Mouse (Mus musculus) embryonic facial prominence, embryonic 11.5 days (tissue): ENCODE measurements at regions not wholly inside any gene's neighbourhood (a gene's known extent, or its start where the extent isn't known, plus 50 kb on each side); places are given as distances from the start of the nearest gene placed in this dataset.
A peak's percentile ranks its signal among the peaks of the same experiment; 100 is the strongest.

ENCODE experiments used
- ATAC-seq: fragments of 200-750 bp; cut with Nextera tagmentation; replicated peaks from 2 replicates; pipeline ENCODE4 v1.8.0; 2017; ENCODE audit warnings: low read depth; ENCODE audit not compliant: insufficient number of reproducible peaks, low FRiP score, low TSS enrichment
- DNase-seq: peaks from one replicate; pipeline ENCODE4 v3.0.0-alpha.2; 2015; ENCODE audit warnings: low spot score
- H3K27ac ChIP-seq: fragments of 300-500 bp; sonication (generic); replicated peaks from 2 replicates; pipeline ENCODE4 v1.5.1; 2014; ENCODE audit warnings: mild to moderate bottlenecking, low read depth, low read length, control low read depth
- H3K27me3 ChIP-seq: fragments of 300-500 bp; sonication (generic); 2 replicates; pipeline ENCODE4 v1.6.1; 2014; ENCODE audit warnings: mild to moderate bottlenecking, low read length, moderate library complexity, mixed read lengths; ENCODE audit not compliant: control insufficient read depth, insufficient read depth
- H3K36me3 ChIP-seq: fragments of 300-500 bp; sonication (generic); replicated peaks from 2 replicates; pipeline ENCODE4 v1.6.1; 2014; ENCODE audit warnings: low read depth, mild to moderate bottlenecking, low read length, moderate library complexity, mixed read lengths; ENCODE audit not compliant: control insufficient read depth, insufficient read depth
- H3K4me1 ChIP-seq: fragments of 300-500 bp; sonication (generic); 2 replicates; pipeline ENCODE4 v1.6.1; 2014; ENCODE audit warnings: low read length, mixed read lengths; ENCODE audit not compliant: control insufficient read depth, insufficient read depth
- H3K4me2 ChIP-seq: fragments of 300-500 bp; sonication (generic); 2 replicates; pipeline ENCODE4 v1.6.1; 2014; ENCODE audit warnings: low read depth, mild to moderate bottlenecking, control low read depth, low read length, moderate library complexity
- H3K4me3 ChIP-seq: fragments of 300-500 bp; sonication (generic); 2 replicates; pipeline ENCODE4 v1.5.1; 2014; ENCODE audit warnings: low read depth, low read length, control low read depth
- H3K9ac ChIP-seq: fragments of 300-500 bp; sonication (generic); replicated peaks from 2 replicates; pipeline ENCODE4 v1.6.1; 2014; ENCODE audit warnings: mild to moderate bottlenecking, control low read depth, low read length
- H3K9me3 ChIP-seq: fragments of 300-500 bp; sonication (generic); replicated peaks from 2 replicates; pipeline ENCODE4 v1.6.1; 2016; ENCODE audit warnings: mild to moderate bottlenecking, low read length, inconsistent platforms, mixed read lengths; ENCODE audit not compliant: control insufficient read depth
- WGBS: fragments of 180-500 bp; shearing (Covaris S2); extraction: QIAGEN DNeasy Blood & Tissue Kit; methylation state at CpG from one replicate; pipeline ENCODE4 v1.1.7; 2014; 5-methylcytosine and 5-hydroxymethylcytosine counted together

DNA sequence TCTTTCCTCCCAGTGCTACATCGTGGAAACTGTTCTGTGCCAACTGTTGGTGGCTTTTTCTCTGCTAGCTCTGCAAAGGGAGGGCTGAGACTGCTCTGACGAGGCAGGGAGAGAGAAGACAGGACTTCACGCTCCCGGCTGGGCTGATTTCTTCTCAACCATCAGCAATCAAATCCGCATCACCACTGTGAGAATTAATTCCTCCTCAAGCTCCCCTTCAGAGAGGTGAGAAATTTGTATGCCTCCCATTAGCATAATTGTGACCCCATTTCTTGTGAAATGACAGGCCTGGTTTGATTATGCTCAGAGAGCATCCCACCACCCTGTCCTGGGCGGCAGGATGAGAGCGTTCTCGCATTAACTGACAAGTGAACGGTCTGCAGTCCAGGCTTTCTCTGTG, 262.4 kb downstream of the Rps24 start:
- Histone ChIP-seq H3K36me3 (no peaks in the 10 kb centered on the region), H3K27me3 (no peaks in the 10 kb centered on the region), H3K9me3 (no peaks in the 10 kb centered on the region), H3K27ac (no peak overlapping the region), H3K4me3 (no peak overlapping the region), H3K4me2 (no peak overlapping the region), H3K4me1 (no peaks in the 10 kb centered on the region), H3K9ac (no peak overlapping the region)
- no peak for DNase-seq
- no peak for ATAC-seq
- WGBS = 81% methylated on average over 9 of the region's 9 CpGs

DNA sequence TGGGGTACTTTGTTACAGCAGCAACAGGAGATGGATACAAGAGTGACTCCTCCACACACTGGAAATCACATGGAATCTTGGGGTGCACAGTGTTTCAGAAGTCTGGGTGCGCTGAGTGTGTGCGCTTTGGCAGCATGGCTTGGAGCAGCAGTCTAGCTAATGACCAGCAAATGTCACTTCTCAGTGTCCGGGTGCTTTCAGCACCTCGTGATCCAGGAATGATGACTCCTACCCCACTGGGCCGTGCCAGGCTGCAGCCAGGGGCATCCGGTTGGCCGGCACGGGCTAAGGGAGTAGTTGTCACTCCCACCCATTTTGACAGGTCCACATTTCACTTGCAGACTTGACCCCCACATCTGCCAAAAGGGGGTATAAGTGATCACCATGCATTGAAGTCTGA, 264.3 kb downstream of the Rps24 start:
- Histone ChIP-seq H3K27me3 (no peaks in the 10 kb centered on the region), H3K27ac (no peak overlapping the region), H3K9ac (no peak overlapping the region), H3K9me3 (no peaks in the 10 kb centered on the region), H3K4me1 (no peaks in the 10 kb centered on the region), H3K36me3 (no peaks in the 10 kb centered on the region), H3K4me3 (no peak overlapping the region), H3K4me2 (no peak overlapping the region)
- 91% methylated on average over 8 of the region's 8 CpGs for WGBS
- DNase-seq (no peak), ATAC-seq (no peak)

DNA sequence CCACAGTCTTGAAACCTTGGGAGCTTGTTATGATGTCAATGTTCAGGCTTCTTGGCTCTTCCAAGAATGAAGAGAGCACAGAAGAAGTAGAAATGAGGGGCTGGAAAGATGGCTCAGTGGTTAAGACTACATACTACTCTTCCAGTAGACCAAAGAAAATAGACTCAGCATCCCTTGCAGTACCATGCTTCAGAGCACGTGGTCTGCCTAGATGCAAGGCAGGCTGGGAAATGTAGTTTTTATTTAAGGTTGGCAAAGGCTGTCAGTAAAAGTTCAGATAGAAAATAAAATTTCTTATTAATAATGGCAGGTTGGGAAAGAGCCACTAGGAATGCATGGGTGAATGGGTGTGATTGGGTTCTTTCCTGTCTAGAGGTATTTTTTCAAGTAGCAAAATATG, 267.8 kb downstream of the Rps24 start:
- DNase-seq (no peak), ATAC-seq (no peak)
- H3K27ac ChIP-seq = no peak overlapping the region
- no peak overlapping the region for H3K9ac ChIP-seq
- no peaks in the 10 kb centered on the region for H3K4me1 ChIP-seq
- no peak overlapping the region for H3K4me3 ChIP-seq
- 40% methylated on average over 1 of the region's 1 CpGs for WGBS
- no peaks in the 10 kb centered on the region for H3K36me3 ChIP-seq
- no peaks in the 10 kb centered on the region for H3K9me3 ChIP-seq
- H3K27me3 ChIP-seq = no peaks in the 10 kb centered on the region
- no peak overlapping the region for H3K4me2 ChIP-seq

DNA sequence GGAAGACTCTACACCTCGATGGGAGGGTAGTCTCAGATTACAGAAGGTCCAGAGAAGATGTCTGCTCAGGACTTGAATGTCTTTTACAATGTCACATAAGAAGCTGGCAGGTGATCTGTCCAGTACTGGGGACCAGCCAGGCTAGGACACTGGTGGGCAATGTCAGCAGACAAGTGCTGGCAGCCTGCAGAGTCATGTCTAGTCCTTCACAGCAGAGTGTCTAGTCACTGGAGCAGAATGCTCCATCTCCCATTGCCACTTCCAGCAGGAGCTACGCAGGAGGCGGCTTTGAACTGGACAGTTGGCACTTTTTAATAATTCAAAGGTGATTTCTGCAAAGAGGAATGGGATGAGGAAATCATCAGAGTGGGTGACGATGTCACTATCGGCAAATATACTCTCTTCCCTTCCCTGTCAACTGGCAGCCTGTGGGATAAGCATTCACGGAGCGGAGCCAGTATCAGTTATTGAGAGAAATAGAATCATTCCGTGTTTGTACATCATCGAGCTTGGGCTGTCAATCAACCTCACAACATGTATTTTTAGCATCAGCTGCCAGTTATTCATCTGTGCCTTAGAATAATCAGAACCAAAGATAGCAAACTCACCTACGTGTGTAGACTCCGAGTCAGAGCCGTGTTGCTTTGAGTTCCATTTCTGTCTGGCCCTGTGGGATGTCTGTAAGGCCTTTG, 268.6 kb downstream of the Rps24 start:
- no peak overlapping the region for H3K9ac ChIP-seq
- DNase-seq (no peak), ATAC-seq (no peak)
- no peaks in the 10 kb centered on the region for H3K36me3 ChIP-seq
- whole genome bisulfite sequencing = 89% methylated on average over 12 of the region's 12 CpGs
- no peak overlapping the region for H3K4me3 ChIP-seq
- H3K27ac ChIP-seq = no peak overlapping the region
- H3K4me2 ChIP-seq = no peak overlapping the region
- H3K27me3 ChIP-seq = no peaks in the 10 kb centered on the region
- no peaks in the 10 kb centered on the region for H3K9me3 ChIP-seq
- no peaks in the 10 kb centered on the region for H3K4me1 ChIP-seq

DNA sequence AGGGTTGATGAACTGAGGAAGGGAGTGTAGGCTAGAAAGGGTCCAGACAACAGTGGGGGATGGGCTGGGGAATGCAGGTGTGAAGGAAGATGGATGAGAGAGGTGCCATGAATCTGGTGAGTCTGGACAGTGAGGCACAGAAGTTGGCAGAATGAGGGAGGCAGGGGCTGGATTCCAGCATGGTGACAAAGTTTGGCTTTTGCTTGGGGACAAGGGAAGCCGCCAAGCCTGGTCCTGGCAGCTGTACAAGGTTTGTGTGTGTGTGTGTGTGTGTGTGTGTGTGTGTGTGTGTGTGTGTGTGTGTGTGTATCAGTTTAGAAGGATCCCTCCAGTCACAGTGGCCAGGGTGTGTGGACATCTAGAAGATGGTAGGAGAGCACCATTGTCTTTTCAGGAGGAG, 270.4 kb downstream of the Rps24 start:
- Histone ChIP-seq H3K4me3 (no peak overlapping the region), H3K4me2 (no peak overlapping the region), H3K27me3 (no peaks in the 10 kb centered on the region), H3K27ac (no peak overlapping the region), H3K9ac (no peak overlapping the region), H3K36me3 (no peaks in the 10 kb centered on the region), H3K9me3 (no peaks in the 10 kb centered on the region), H3K4me1 (no peaks in the 10 kb centered on the region)
- DNase-seq (no peak), ATAC-seq (no peak)
- 86% methylated on average over 1 of the region's 1 CpGs for WGBS

DNA sequence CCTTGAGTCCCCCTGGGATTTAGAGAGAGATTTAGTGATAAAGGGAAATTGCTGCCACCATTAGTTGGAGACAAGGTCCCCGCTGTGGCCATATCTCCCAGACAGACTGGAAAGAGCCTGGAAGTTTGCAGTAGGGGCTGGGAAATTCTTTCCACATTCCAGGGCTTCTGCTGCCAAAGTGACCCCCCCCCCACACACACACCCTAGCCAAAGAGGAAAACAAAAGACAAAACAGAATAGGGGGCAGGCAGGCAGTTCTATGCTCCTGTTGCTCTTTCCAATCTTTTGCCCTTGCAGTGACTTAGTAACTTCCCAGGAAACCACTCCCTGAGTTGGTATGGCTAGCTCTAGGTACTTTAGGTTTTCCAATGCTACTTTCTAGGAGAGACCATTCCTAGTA, 270.9 kb downstream of the Rps24 start:
- Histone ChIP-seq H3K36me3 (no peaks in the 10 kb centered on the region), H3K9ac (no peak overlapping the region), H3K27ac (no peak overlapping the region), H3K4me2 (no peak overlapping the region), H3K4me3 (no peak overlapping the region), H3K4me1 (no peaks in the 10 kb centered on the region), H3K27me3 (no peaks in the 10 kb centered on the region), H3K9me3 (no peaks in the 10 kb centered on the region)
- ATAC-seq (no peak), DNase-seq (no peak)
- WGBS = 67% methylated on average over 1 of the region's 1 CpGs

DNA sequence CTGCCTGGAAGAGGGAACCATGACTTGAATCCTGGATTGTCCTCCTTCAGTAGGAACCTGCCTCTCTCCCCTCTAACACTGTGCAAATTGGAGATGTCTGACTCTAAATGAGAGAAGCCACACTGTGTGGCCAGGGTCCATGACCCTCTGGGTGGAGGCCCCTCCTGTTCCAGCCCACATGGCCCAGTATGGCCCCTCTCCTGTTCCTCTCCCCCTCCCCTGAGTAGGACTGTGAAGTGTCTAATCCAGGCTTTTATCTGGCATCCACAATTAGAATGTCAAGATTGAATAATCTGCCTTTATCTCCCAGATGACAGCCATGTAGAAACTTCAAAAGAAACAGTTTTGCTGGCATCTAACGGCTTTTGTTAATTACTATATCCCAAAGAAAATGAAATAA, 274.0 kb downstream of the Rps24 start:
- 59% methylated on average over 1 of the region's 1 CpGs for WGBS
- ATAC-seq = no peak
- H3K4me1 ChIP-seq = no peaks in the 10 kb centered on the region

DNA sequence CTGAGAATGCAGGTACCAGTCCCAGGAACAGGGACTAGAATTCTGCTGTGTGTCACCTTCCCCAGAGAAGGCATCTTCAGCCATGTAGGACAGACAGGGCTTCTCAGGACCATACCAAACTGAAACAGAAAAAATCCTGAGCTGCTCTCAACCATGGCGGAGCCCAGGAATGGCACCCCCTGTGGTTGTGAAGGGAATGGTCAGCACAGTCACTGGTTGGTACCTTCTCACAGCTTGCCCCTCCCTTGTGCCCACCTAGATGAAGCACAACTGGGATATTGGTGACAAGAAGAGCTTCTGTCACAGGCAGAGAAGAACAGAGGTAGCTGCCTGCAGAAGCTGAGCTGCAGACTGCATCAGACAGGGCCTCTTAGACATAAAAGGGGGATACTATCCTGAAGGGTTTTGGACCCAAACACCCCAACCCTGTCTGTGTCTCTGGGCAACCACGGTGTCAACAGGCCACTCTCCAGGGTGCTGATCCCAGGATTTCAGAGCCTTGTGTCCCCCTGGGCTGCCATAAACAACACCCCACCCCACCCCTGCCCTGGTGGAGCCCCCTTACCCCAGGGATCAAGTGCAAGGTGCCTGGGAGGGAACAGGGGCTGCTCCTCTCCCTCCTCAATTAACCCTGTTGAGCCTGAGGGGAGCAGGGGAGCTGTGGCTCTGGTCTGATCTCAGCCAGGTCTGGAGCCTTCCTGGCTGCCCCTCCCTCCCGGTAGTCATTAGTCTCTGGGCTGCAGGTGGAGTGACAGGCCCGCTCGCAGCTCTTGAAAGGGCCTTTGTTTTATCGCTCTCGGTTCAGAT, 275.7 kb downstream of the Rps24 start:
- Histone ChIP-seq H3K4me3 (no peak overlapping the region), H3K27me3 (no peaks in the 10 kb centered on the region), H3K9me3 (no peaks in the 10 kb centered on the region), H3K27ac (no peak overlapping the region), H3K4me1 (no peaks in the 10 kb centered on the region), H3K4me2 (no peak overlapping the region), H3K36me3 (no peaks in the 10 kb centered on the region), H3K9ac (no peak overlapping the region)
- 8% methylated on average over 7 of the region's 7 CpGs for WGBS
- DNase-seq (peak; percentile 68), ATAC-seq (peak; percentile 30; the same call in 1 of the 2 replicates)

More for the DNA sequence above, 274.0 kb downstream of the Rps24 start:
- Histone ChIP-seq H3K27me3 (no peaks in the 10 kb centered on the region), H3K4me3 (no peak overlapping the region), H3K9me3 (no peaks in the 10 kb centered on the region), H3K27ac (no peak overlapping the region), H3K9ac (no peak overlapping the region), H3K36me3 (no peaks in the 10 kb centered on the region), H3K4me2 (no peak overlapping the region)
- no peak for DNase-seq
